Mouse (Mus musculus) erythroblast, embryonic 14.5 days (primary cell): ENCODE data around the gene Erv3.
A peak's percentile ranks its signal among the peaks of the same experiment; 100 is the strongest.

ENCODE experiments used
- GATA1 ChIP-seq: IDR thresholded peaks from 2 replicates; pipeline ENCODE4 v1.6.1; 2012; ENCODE audit warnings: low read length, inconsistent platforms, mixed read lengths
- TAL1 ChIP-seq: IDR thresholded peaks from 3 replicates; pipeline ENCODE4 v1.6.1; 2012; ENCODE audit warnings: low read length, inconsistent platforms, mixed read lengths

GRCm38 (mm10) chr2:131851333-131852092 is 8.0 kb downstream of the Erv3 start:
- TF ChIP-seq TAL1: peak; percentile 35; the same call in 2 of the 3 replicates
- 0 out of 2 replicates have a peak, but pooled peaks have one; percentile 28 for TF ChIP-seq GATA1
